Mouse (Mus musculus) forebrain, embryonic 13.5 days (tissue): ENCODE measurements around the gene Ptch1. TPM values are rescaled to one million over a fixed set of nuclear protein-coding genes. Genes with fewer than 3 reads are reported as not detected.

ENCODE experiments used
- ATAC-seq: fragments of 200-750 bp; cut with Nextera tagmentation; 2 replicates; pipeline ENCODE4 v1.8.0; 2017
- H3K27ac ChIP-seq: fragments of 300-500 bp; sonication (generic); 2 replicates; pipeline ENCODE4 v1.5.1; 2015; ENCODE audit warnings: inconsistent platforms, mild to moderate bottlenecking, moderate library complexity
- H3K27me3 ChIP-seq: fragments of 300-500 bp; sonication (generic); 2 replicates; pipeline ENCODE4 v1.6.1; 2015; ENCODE audit warnings: mild to moderate bottlenecking, inconsistent platforms
- H3K36me3 ChIP-seq: fragments of 300-500 bp; sonication (generic); 2 replicates; pipeline ENCODE4 v1.6.1; 2015; ENCODE audit warnings: mild to moderate bottlenecking, inconsistent platforms; ENCODE audit not compliant: poor library complexity, severe bottlenecking
- H3K4me1 ChIP-seq: fragments of 300-500 bp; sonication (generic); 2 replicates; pipeline ENCODE4 v1.6.1; 2015; ENCODE audit warnings: inconsistent platforms
- H3K4me2 ChIP-seq: fragments of 300-500 bp; sonication (generic); 2 replicates; pipeline ENCODE4 v1.6.1; 2015; ENCODE audit warnings: inconsistent platforms, mild to moderate bottlenecking, moderate library complexity
- H3K4me3 ChIP-seq: fragments of 300-500 bp; sonication (generic); 2 replicates; pipeline ENCODE4 v1.5.1; 2015; ENCODE audit warnings: mild to moderate bottlenecking, inconsistent platforms
- H3K9ac ChIP-seq: fragments of 300-500 bp; sonication (generic); 2 replicates; pipeline ENCODE4 v1.6.1; 2015; ENCODE audit warnings: mild to moderate bottlenecking, inconsistent platforms
- H3K9me3 ChIP-seq: fragments of 300-500 bp; sonication (generic); replicated peaks from 2 replicates; pipeline ENCODE4 v1.6.1; 2016; ENCODE audit warnings: inconsistent platforms
- WGBS: fragments of 180-500 bp; shearing (Covaris S2); methylation state at CpG from one replicate; pipeline ENCODE4 v1.1.7; 2015; 5-methylcytosine and 5-hydroxymethylcytosine counted together
- polyA plus RNA-seq: library from polyadenylated mRNA; unstranded; fragments of >200 nt; fragmentation: Nextera tagmentation; extraction: Ambion mirVana; gene quantifications from 2 replicates; pipeline ENCODE4 v1.2.1, GENCODE M21; 2015

The Ptch1 gene
- polyA plus RNA-seq, 1 experiment from 2014 or later: 11.3 TPM

GRCm38 (mm10) chr13:63545291-63545690 lies 28.1 kb downstream of the Ptch1 start:
- ATAC-seq: peak; percentile 31; the same call in 1 of the 2 replicates
- peak overlapping the region; percentile 12; the same call in 1 of the 2 replicates for H3K27ac ChIP-seq
- H3K4me3 ChIP-seq: 0 out of 2 replicates have a peak overlapping the region, but pooled peaks have one; percentile 0
- H3K4me1 ChIP-seq: peaks cover 74% of the 10 kb centered on the region
- 19% methylated on average over 7 of the region's 7 CpGs for WGBS
- H3K9me3 ChIP-seq: no peaks in the 10 kb centered on the region
- no peak overlapping the region for H3K9ac ChIP-seq
- H3K36me3 ChIP-seq: peaks cover 30% of the 10 kb centered on the region
- peak overlapping the region; percentile 51 for H3K4me2 ChIP-seq
- H3K27me3 ChIP-seq: peaks cover 44% of the 10 kb centered on the region

GRCm38 (mm10) chr13:63544967-63545253 lies 28.5 kb downstream of the Ptch1 start:
- 17% methylated on average over 5 of the region's 5 CpGs for WGBS
- peaks cover 32% of the 10 kb centered on the region for H3K36me3 ChIP-seq
- no peaks in the 10 kb centered on the region for H3K9me3 ChIP-seq
- H3K4me2 ChIP-seq: peak overlapping the region; percentile 51
- H3K4me1 ChIP-seq: peaks cover 70% of the 10 kb centered on the region
- ATAC-seq: no peak
- peaks cover 40% of the 10 kb centered on the region for H3K27me3 ChIP-seq
- H3K9ac ChIP-seq: no peak overlapping the region
- 0 out of 2 replicates have a peak overlapping the region, but pooled peaks have one; percentile 0 for H3K4me3 ChIP-seq
- H3K27ac ChIP-seq: peak overlapping the region; percentile 12; the same call in 1 of the 2 replicates

- H3K27me3 ChIP-seq: peaks cover 40% of the 10 kb centered on the region
- H3K27ac ChIP-seq: peak overlapping the region; percentile 69
- H3K4me2 ChIP-seq: peak overlapping the region; percentile 51
- peak; percentile 44 for ATAC-seq
- no peaks in the 10 kb centered on the region for H3K9me3 ChIP-seq
- no peak overlapping the region for H3K9ac ChIP-seq
- peaks cover 37% of the 10 kb centered on the region for H3K36me3 ChIP-seq
- H3K4me3 ChIP-seq: 0 out of 2 replicates have a peak overlapping the region, but pooled peaks have one; percentile 5
- 22% methylated on average over 13 of the region's 13 CpGs for WGBS
- H3K4me1 ChIP-seq: peaks cover 65% of the 10 kb centered on the region
Measured at GRCm38 (mm10) chr13:63544119-63544966, 29.1 kb downstream of the Ptch1 start.

- Histone ChIP-seq H3K4me3 (no peak overlapping the region), H3K9me3 (no peaks in the 10 kb centered on the region), H3K9ac (no peak overlapping the region), H3K4me1 (peaks cover 56% of the 10 kb centered on the region), H3K4me2 (peak overlapping the region; percentile 35; the same call in 1 of the 2 replicates), H3K27me3 (peaks cover 39% of the 10 kb centered on the region), H3K27ac (0 out of 2 replicates have a peak overlapping the region, but pooled peaks have one; percentile 69), H3K36me3 (peaks cover 46% of the 10 kb centered on the region)
- no peak for ATAC-seq
- WGBS: 24% methylated on average over 6 of the region's 6 CpGs
Measured at GRCm38 (mm10) chr13:63543459-63543858, 29.9 kb downstream of the Ptch1 start.

GRCm38 (mm10) chr13:63542796-63543384 lies 30.5 kb downstream of the Ptch1 start:
- H3K4me1 ChIP-seq: peaks cover 56% of the 10 kb centered on the region
- 17% methylated on average over 3 of the region's 3 CpGs for WGBS
- no peak overlapping the region for H3K9ac ChIP-seq
- peak; percentile 52 for ATAC-seq
- H3K27ac ChIP-seq: peak overlapping the region; percentile 69; the same call in 1 of the 2 replicates
- H3K4me2 ChIP-seq: peak overlapping the region; percentile 35; the same call in 1 of the 2 replicates
- peaks cover 49% of the 10 kb centered on the region for H3K36me3 ChIP-seq
- peaks cover 34% of the 10 kb centered on the region for H3K27me3 ChIP-seq
- no peaks in the 10 kb centered on the region for H3K9me3 ChIP-seq
- H3K4me3 ChIP-seq: no peak overlapping the region

- Histone ChIP-seq H3K36me3 (peaks cover 59% of the 10 kb centered on the region), H3K27ac (no peak overlapping the region), H3K4me3 (no peak overlapping the region), H3K9ac (no peak overlapping the region), H3K27me3 (peaks cover 28% of the 10 kb centered on the region; the same call in 1 of the 2 replicates), H3K4me2 (no peak overlapping the region), H3K4me1 (peaks cover 53% of the 10 kb centered on the region), H3K9me3 (no peaks in the 10 kb centered on the region)
- ATAC-seq: no peak
Measured at GRCm38 (mm10) chr13:63541510-63541909, 31.9 kb downstream of the Ptch1 start.

- Histone ChIP-seq H3K36me3 (peaks cover 68% of the 10 kb centered on the region), H3K4me1 (peaks cover 45% of the 10 kb centered on the region), H3K9ac (no peak overlapping the region), H3K4me2 (no peak overlapping the region), H3K27me3 (peaks cover 27% of the 10 kb centered on the region; the same call in 1 of the 2 replicates), H3K9me3 (no peaks in the 10 kb centered on the region), H3K4me3 (no peak overlapping the region), H3K27ac (no peak overlapping the region)
- 79% methylated on average over 12 of the region's 12 CpGs for WGBS
- ATAC-seq: no peak
Measured at GRCm38 (mm10) chr13:63540584-63540983, 32.8 kb downstream of the Ptch1 start.

- Histone ChIP-seq H3K4me1 (peaks cover 7% of the 10 kb centered on the region), H3K9ac (no peak overlapping the region), H3K27me3 (peaks cover 22% of the 10 kb centered on the region; the same call in 1 of the 2 replicates), H3K4me2 (no peak overlapping the region), H3K9me3 (no peaks in the 10 kb centered on the region), H3K36me3 (peaks cover 95% of the 10 kb centered on the region), H3K4me3 (no peak overlapping the region), H3K27ac (no peak overlapping the region)
- ATAC-seq: no peak
- 88% methylated on average over 4 of the region's 4 CpGs for WGBS
Measured at GRCm38 (mm10) chr13:63534981-63535380, 38.4 kb downstream of the Ptch1 start.

- peaks cover 16% of the 10 kb centered on the region for H3K27me3 ChIP-seq
- 69% methylated on average over 9 of the region's 9 CpGs for WGBS
- no peak overlapping the region for H3K4me3 ChIP-seq
- no peak for ATAC-seq
- H3K9ac ChIP-seq: no peak overlapping the region
- H3K4me1 ChIP-seq: peaks cover 35% of the 10 kb centered on the region
- peaks cover 76% of the 10 kb centered on the region for H3K36me3 ChIP-seq
- H3K4me2 ChIP-seq: no peak overlapping the region
- H3K9me3 ChIP-seq: no peaks in the 10 kb centered on the region
- no peak overlapping the region for H3K27ac ChIP-seq
Measured at GRCm38 (mm10) chr13:63530857-63531256, 42.5 kb downstream of the Ptch1 start.

- Histone ChIP-seq H3K4me2 (no peak overlapping the region), H3K36me3 (peaks cover 74% of the 10 kb centered on the region), H3K9ac (no peak overlapping the region), H3K4me1 (peaks cover 40% of the 10 kb centered on the region), H3K9me3 (no peaks in the 10 kb centered on the region), H3K27ac (no peak overlapping the region), H3K4me3 (no peak overlapping the region), H3K27me3 (peaks cover 13% of the 10 kb centered on the region)
- 52% methylated on average over 3 of the region's 3 CpGs for WGBS
- no peak for ATAC-seq
Measured at GRCm38 (mm10) chr13:63530371-63530764, 43.0 kb downstream of the Ptch1 start.

- Histone ChIP-seq H3K9me3 (no peaks in the 10 kb centered on the region), H3K4me1 (peaks cover 46% of the 10 kb centered on the region), H3K36me3 (peaks cover 74% of the 10 kb centered on the region), H3K4me3 (no peak overlapping the region), H3K9ac (no peak overlapping the region), H3K27me3 (peaks cover 13% of the 10 kb centered on the region), H3K4me2 (no peak overlapping the region), H3K27ac (no peak overlapping the region)
- WGBS: 70% methylated on average over 3 of the region's 3 CpGs
- ATAC-seq: no peak
Measured at GRCm38 (mm10) chr13:63529602-63530370, 43.6 kb downstream of the Ptch1 start.
